Mouse (Mus musculus) cerebral cortex, adult 2 months (tissue): Measurements from ENCODE around the gene Cd47.

Experiments used
- WGBS: fragments of 180-500 bp; shearing (Covaris S2); methylation state at CpG from one replicate; pipeline ENCODE4 v1.1.7; 2018; 5-methylcytosine and 5-hydroxymethylcytosine counted together

Gene Cd47

GRCm38 (mm10) chr16:49914094-49914493, 113.8 kb downstream of the Cd47 start:
- 90% methylated on average over 2 of the region's 2 CpGs for WGBS

GRCm38 (mm10) chr16:49915532-49916476, 115.5 kb downstream of the Cd47 start:
- 88% methylated on average over 11 of the region's 11 CpGs for WGBS

- WGBS = 72% methylated on average over 10 of the region's 10 CpGs
Observed at GRCm38 (mm10) chr16:49920191-49920590, 119.9 kb downstream of the Cd47 start.

GRCm38 (mm10) chr16:49921677-49922076, 121.3 kb downstream of the Cd47 start:
- 85% methylated on average over 6 of the region's 6 CpGs for WGBS

- WGBS = 53% methylated on average over 11 of the region's 11 CpGs
Observed at GRCm38 (mm10) chr16:49922098-49922497, 121.8 kb downstream of the Cd47 start.

GRCm38 (mm10) chr16:49923720-49924119, 123.4 kb downstream of the Cd47 start:
- WGBS = 83% methylated on average over 9 of the region's 9 CpGs

- 71% methylated on average over 1 of the region's 1 CpGs for WGBS
Observed at GRCm38 (mm10) chr16:49924941-49925340, 124.6 kb downstream of the Cd47 start.

GRCm38 (mm10) chr16:49933274-49933673, 132.9 kb downstream of the Cd47 start:
- 84% methylated on average over 5 of the region's 5 CpGs for WGBS

- WGBS = 83% methylated on average over 6 of the region's 6 CpGs
Observed at GRCm38 (mm10) chr16:49936008-49936443, 135.7 kb downstream of the Cd47 start.

GRCm38 (mm10) chr16:49936793-49937192, 136.5 kb downstream of the Cd47 start:
- 74% methylated on average over 5 of the region's 5 CpGs for WGBS

- WGBS = 72% methylated on average over 11 of the region's 11 CpGs
Observed at GRCm38 (mm10) chr16:49937218-49938165, 137.2 kb downstream of the Cd47 start.

GRCm38 (mm10) chr16:49938483-49939301, 138.4 kb downstream of the Cd47 start:
- 79% methylated on average over 7 of the region's 7 CpGs for WGBS

GRCm38 (mm10) chr16:49939376-49939775, 139.0 kb downstream of the Cd47 start:
- WGBS = 95% methylated on average over 2 of the region's 2 CpGs

GRCm38 (mm10) chr16:49941031-49941430, 140.7 kb downstream of the Cd47 start:
- WGBS = 92% methylated on average over 1 of the region's 1 CpGs

GRCm38 (mm10) chr16:49943726-49944125, 143.4 kb downstream of the Cd47 start:
- WGBS = 87% methylated on average over 1 of the region's 1 CpGs

- WGBS = 86% methylated on average over 5 of the region's 5 CpGs
Observed at GRCm38 (mm10) chr16:49945084-49945483, 144.8 kb downstream of the Cd47 start.

- WGBS = 90% methylated on average over 3 of the region's 3 CpGs
Observed at GRCm38 (mm10) chr16:49947049-49947448, 146.7 kb downstream of the Cd47 start.

GRCm38 (mm10) chr16:49947610-49948009, 147.3 kb downstream of the Cd47 start:
- 98% methylated on average over 7 of the region's 7 CpGs for WGBS

- 94% methylated on average over 3 of the region's 3 CpGs for WGBS
Observed at GRCm38 (mm10) chr16:49948287-49948686, 148.0 kb downstream of the Cd47 start.

GRCm38 (mm10) chr16:49949261-49949660, 148.9 kb downstream of the Cd47 start:
- WGBS = 76% methylated on average over 4 of the region's 4 CpGs

- 83% methylated on average over 2 of the region's 2 CpGs for WGBS
Observed at GRCm38 (mm10) chr16:49950340-49950739, 150.0 kb downstream of the Cd47 start.
